Mouse (Mus musculus): ENCODE measurements at regions not wholly inside any gene's neighbourhood (a gene's known extent, or its start where the extent isn't known, plus 50 kb on each side); places are given as distances from the start of the nearest gene placed in this dataset.

GRCm38 (mm10) chr8:95979223-95979622 lies 90.9 kb upstream of the Got2 start:
- no peak for DNase-seq (ENCODE audit: low spot score)

DNA sequence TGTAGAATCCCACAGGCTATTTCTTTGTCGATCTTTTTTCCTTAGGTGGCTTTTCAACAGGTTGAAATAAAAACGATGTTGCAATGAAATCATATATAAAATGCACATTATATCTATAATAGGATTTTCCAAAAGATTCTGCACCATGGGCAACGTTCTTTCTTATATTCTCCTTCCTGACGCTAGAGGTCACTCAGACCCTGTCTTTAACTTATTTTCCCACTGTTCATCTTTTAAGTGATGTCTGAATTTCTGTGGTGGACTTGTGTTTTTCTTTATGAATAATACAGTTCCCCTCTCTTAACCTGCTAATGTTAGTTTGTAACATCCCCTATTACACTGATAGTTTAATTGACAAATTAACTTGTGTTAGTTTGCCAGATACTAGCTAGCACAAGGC lies 86.5 kb upstream of the Got2 start:
- DNase-seq (ENCODE audit: low spot score) = no peak

DNA sequence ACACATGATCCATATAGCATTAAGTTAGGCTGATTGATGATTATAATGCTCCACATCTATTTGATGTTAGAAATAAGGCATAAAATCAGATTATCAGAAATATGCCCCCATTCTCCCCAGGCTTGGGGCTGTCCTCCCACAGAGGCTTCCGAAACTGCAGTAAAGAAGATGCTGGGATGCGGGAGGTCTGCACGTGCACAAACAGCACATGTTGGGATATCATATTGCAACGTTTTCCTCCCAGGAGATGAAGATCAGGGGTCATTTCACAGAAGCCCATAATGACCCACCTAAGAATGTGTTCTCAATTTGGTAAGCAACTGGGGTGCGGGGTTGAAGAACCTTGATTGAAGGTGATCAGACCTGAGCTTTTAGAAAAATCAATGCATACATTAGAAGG lies 85.9 kb upstream of the Got2 start:
- no peak for DNase-seq (ENCODE audit: low spot score)

DNA sequence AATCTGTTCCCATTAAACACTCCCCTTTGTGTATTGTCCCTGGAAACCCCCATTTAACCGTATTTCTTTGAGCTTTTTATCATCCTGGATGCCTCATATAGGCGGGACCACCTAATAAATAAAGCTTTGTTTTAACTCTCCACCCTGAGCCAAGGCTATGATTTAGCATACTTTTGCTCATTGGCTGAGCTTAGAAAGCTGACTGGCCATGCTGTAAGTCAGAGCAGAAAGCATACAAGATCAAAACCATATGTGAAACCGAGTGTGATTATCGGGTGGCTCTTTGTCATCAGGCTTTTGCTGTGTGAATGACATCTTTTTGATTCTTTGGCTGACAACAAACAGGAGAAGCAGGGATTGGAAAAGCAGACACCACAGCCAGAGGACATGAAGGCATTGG lies 85.2 kb upstream of the Got2 start:
- DNase-seq (ENCODE audit: low spot score) = no peak

DNA sequence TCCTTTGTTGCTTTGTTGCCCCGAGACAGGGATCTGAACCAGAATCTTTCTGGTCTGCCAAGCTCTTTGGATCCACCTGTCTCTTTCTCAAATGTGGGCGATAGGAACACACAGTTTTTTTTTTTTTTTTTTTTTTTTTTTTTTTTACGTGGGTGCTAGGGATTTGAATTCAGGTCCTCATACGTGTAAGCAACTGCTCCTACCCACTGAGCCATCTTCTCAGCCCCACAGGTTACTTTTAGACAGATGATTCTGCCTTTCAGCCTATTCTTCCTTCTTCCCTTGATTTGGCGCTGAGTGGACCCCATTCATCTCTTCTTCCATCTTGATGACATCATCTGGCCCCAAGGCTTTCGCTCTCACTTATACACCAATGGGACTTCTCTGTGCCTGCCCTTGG lies 80.5 kb upstream of the Got2 start:
- DNase-seq (ENCODE audit: low spot score) = no peak

DNA sequence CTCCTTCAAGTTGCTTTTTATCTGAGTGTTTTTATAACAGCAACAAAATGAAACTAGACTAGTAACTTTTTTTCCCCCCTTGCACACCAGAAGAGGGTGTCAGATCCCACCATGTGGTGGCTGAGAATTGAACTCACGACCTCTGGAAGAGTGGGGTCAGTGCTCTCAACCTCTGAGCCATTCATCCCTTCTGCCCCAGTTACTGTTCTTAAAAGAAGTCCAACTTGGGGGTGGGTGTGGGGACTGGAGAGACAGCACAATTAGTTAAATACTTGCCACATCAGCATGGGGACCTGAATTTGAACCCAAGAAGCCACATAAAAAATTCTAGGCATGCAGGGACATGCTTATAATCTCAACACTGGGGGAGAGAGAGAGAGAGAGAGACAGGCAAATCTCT lies 78.1 kb upstream of the Got2 start:
- no peak for DNase-seq (ENCODE audit: low spot score)

DNA sequence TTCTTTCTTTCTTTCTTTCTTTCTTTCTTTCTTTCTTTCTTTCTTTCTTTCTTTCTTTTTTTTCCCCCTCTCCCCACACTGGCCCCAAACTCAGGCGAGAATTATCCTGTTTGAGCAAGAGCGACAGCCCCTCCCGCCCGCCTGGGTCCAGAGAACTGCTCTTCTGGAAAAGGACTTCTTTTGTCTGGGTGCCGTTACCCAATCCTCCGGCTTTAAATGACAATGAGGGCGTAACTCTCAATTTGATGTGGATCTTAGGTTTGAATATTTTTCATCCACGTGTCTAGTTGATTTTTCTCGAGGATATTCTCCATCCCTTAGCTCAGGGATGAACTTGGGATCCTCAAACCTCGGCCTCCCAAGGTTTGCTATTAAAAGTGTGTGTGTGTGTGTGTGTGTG lies 63.9 kb upstream of the Got2 start:
- no peak for DNase-seq (ENCODE audit: low spot score)

- peak; percentile 18 for DNase-seq (ENCODE audit: low spot score)
These were observed 63.4 kb upstream of the Got2 start for GRCm38 (mm10) chr8:95951794-95952193.
